Mouse (Mus musculus) testis, adult 2 months (tissue): ENCODE measurements around the gene Rtn4rl1.

Experiments
- CTCF ChIP-seq: fragments of 200-500 bp; IDR thresholded peaks from 2 replicates; pipeline ENCODE4 v1.5.1; 2012; ENCODE audit warnings: low read depth, mild to moderate bottlenecking, inconsistent platforms, low read length, moderate library complexity; ENCODE audit not compliant: control insufficient read depth, insufficient read depth, insufficient replicate concordance
- POLR2A ChIP-seq: fragments of 200-500 bp; IDR thresholded peaks from 2 replicates; pipeline ENCODE4 v1.6.1; 2012; ENCODE audit warnings: low read depth, mild to moderate bottlenecking, inconsistent platforms, low read length, moderate library complexity; ENCODE audit not compliant: control insufficient read depth

GRCm38 (mm10) chr11:75242710-75243255 lies 49.2 kb downstream of the Rtn4rl1 start:
- TF ChIP-seq CTCF = no peak
- no peak for TF ChIP-seq POLR2A
